Mouse (Mus musculus) heart, postnatal 25 days (tissue): ENCODE measurements around the gene Sesn2. TPM values are rescaled to one million over a fixed set of nuclear protein-coding genes. Genes with fewer than 3 reads are reported as not detected.
"Not testable (repeated sequence)": the region's sequence is repeated elsewhere in the genome, so short reads cannot be mapped to it uniquely, and the experiment has no call there.

Experiments
- DNase-seq: peaks from one replicate; pipeline ENCODE4 v3.0.0; 2022; ENCODE audit warnings: low spot score
- intact Hi-C: fragments of 180-260 bp; cut with DNase I; formaldehyde crosslinking; loops from one replicate; pipeline ENCODE4 v1.15.1; 2025
- total RNA-seq, 2 experiments: library from RNA; stranded (reverse); gene quantifications; 2 replicates each; pipeline ENCODE4 v1.2.3; 2021

Gene Sesn2
- total RNA-seq, 2 experiments from 2014 or later: 2.5 to 3.3 TPM

DNA sequence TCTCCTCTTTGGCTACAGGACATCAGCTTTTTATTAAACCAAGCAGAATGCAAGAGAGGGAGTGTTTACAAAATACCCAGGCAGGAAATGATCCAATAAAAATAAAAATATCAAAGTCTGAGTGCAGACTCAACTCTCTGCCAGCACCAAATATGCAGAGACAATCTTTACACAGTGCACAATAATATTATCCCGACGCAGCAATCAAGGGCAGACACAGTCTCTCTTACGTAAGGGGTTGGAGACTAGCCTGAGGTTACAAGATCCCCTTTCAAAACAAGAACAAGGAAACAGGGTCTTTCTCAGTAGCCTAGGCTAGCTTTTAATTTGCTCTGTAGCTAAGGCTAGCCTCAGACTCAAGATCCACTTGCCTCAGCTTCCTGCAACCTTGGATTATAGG is 21.8 kb downstream of the Sesn2 start:
- intact Hi-C loops: no loop called here
- DNase-seq: no peak

DNA sequence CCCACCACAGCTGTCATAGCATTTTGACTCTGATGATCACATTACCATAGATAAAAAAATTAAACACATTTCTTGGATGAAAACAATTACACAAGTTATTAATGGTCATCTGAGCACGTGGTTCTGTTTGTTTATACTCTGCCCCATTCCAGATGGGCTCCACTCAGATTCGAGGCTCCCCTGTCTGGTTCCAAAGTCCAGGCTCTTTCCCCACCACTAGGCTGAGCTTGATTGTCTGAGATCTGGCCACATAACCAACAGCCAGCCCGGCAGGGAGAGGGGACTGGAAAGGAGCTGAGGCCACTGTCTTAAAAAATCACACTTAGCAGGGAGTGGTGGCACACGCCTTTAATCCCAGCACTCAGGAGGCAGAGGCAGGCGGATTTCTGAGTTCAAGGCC is 25.5 kb downstream of the Sesn2 start:
- no peak for DNase-seq
- intact Hi-C loops: no loop called here

DNA sequence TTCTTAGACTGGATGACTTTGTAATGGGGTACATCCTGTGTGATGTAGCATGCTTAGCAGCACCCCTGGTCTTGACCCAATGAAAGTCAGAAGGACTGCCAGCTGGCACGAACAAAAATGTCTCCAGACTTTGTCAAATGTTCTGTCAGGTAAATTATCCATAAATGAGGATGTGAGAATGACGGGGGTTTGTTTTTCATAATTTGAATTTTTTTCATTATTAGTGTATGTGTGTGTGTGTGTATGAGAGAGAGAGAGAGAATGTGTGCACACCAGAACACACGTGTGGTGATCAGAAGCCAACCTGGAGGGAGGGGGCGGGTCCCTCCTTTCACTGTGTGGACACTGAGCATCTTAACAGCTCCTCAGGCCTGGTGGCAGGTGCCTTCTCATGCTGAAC is 26.1 kb downstream of the Sesn2 start:
- DNase-seq: no peak
- intact Hi-C loops: no loop called here

DNA sequence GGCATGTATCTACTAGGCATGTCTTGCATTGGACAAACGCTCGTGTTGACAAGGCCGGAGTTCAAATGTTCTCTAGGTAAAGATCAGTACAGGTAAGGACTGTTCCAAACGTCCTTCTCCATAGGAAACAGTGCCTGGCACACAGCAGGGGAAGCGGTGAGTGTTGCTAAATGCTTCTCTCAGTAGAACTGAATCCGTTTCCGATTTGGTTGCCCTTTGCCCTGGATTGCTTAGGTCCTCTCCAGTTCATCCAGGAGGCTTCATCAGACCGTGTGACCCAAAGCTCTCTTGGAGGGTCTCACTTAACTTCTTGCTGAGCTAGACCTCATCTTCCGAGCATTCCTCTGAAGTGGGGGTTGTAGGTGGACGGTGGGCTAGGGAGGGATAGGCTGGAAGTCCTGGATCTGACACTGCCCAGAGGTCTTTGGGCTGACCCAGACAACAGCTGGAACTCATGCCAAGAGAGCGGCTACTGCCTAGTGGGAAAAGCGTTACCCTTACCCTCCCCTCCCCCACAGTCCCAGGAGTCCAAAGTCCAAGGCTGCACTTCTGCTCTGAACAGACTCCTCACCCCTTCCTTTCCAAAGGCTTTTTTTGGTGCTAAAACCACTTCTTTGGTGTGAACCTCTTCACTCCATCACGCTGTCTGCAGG is 27.2 kb downstream of the Sesn2 start:
- intact Hi-C loops: no loop called here
- no peak for DNase-seq

DNA sequence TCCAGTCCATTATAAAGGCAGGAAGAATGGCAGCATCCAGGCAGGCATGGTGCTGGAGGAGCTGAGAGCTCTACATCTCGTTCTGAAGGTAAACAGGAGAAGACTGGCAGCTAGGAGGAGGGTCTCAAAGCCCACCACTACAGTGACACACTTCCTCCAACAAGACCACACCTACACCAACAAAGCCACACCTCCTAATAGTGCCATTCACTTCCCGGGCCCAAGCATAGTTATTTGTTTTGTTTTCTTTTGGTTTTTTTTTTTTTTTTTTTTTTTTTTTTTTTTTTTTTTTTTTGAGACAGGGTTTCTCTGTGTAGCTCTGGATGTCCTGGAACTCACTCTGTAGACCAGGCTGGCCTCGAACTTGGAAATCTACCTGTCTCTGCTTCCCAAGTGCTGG is 28.2 kb downstream of the Sesn2 start:
- intact Hi-C loops, DNase-seq: not testable (repeated sequence)

DNA sequence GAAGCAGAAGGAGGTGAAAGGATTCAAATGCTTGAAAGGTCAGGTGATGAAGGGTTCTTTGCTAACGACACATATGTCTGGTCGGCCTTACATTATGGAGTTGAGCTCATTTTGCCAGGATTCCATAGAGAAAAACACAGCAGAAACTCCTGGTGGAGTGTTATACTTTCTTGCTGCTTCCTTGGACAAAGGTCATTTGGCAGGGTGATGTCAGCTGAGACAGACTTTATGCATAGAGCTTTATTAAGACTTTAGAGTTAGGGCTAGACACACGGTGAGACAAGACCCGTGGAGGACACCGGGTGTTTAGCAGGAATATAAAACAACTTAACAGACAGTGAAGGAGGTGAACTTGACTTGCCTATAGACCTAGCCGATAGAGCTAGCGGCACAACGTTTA is 32.5 kb downstream of the Sesn2 start:
- no peak for DNase-seq
- intact Hi-C loops: no loop called here

DNA sequence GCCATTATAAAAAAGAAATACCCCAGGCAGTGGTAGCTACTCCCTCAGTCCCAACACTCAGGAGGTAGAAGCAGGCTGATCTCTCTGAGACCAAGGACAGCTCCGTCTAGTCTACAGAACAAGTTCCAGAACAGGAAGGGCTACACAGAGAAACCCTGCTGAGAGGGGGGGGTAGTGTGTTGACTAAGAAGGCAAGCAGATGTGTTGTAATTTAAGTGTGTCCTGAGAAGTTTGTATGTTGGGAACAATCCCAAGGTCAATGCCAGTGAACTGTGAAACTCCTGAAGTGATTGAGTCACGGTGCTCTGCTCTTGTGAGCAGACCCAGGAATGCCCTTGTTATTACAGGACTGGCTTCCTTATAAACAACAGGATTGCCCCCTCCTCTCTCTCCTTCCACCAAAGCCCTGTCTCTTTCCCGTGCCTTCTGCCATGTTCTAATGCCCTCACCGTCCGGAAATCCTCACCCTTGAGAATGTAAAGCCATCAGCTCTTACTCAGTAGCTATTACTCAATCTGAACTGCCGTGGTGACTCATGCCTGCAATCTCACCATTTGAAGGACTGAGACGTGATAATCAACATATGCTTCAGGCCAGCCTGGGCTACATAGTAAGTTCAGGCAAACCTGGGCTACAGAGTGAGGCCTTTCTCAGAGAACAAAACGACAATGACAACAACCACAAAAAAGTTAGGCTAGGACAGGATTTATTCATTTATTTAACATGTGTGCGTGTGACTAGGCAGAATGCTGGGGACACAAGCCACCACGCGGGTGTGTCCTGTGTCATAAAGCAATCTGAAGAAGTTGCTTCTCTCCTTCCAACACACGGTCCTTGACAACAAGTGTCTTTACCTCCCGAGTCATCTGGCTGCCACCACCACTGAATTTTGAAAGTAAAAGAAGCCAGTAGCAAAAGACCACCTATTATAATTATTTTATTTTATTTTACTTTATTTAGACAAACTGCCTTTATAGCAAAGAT is 34.1 kb downstream of the Sesn2 start:
- no peak for DNase-seq
- intact Hi-C loops: no loop called here

DNA sequence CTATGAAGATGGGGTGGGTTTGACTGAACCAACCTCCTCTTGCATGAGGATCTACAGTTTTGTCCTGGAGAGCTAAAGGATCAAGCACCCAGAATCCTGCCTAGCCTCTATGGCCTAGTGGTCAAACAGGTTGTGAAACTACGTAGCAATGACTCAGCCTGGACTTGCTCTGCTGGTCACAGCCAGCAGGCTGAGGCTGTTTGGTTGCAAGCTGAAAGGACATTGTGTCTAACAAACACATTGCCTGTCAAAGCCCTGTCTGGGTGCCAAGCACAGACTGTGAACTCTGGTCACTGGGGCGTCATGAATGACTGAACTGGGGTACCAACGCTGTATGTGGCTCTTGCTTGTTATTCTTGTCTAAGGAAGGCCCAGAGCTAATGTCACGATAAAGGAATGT is 35.7 kb downstream of the Sesn2 start:
- intact Hi-C loops: no loop called here
- no peak for DNase-seq

DNA sequence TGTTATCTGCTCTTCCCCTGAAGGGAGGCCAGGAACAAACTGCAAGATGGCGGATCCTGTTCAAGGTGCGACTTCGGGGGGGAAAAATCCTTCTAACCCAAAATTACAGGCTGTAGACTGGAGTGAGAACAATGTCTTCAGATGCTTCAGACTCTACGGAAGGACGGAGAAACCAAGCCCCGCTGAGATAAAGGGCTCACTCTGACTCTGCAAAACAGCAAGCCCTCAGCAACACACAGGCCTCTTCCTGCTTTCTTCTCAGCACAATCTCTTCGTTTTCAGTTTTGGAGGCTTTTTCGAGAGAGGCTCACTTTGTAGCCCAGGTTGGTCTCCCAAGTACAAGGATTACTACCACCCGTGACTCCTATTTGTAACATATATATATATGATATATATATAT is 36.9 kb downstream of the Sesn2 start:
- no peak for DNase-seq
- intact Hi-C loops: no loop called here

DNA sequence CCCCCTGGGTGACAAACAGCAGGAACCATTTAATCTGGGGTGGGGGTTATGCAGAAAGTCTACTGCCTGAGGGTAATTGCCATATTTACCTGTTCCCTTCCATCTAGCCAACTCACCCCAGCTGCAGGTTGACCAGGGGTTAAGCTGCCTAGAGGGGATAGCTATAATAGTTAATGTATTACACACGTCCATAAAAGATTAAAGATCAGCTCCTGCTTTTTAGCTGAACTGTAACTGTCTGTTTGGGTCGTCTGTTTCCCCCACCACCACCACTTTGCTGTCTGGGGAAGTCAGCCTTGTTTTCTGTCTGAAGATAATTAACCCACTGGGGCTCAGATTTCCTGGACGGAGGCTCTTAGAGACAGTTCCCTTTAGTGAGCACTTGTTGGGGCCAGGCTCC is 40.4 kb downstream of the Sesn2 start:
- DNase-seq: no peak
- intact Hi-C loops: no loop called here

DNA sequence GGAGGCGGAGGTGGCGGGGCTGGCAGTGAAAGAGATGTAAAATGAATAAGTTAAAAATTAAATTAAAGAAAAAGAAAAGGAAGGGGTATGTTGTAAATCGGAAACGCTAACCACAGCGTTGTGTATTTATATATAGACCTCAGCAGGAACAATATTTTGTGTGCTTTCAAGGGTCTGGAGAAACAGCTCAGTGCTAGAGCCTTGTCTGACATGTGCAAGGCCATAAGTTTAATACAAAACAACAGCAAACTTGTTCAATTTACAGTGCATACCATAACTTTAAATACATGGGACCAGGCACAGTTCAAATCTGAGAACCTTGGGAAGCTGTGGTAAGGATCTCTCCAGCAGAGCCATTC is 46.1 kb downstream of the Sesn2 start:
- DNase-seq: no peak
- intact Hi-C loops: loop anchor here (5.0 kb wide), 1 partner anchor 42 kb away; the partner anchor contains the start of gene Phactr4

DNA sequence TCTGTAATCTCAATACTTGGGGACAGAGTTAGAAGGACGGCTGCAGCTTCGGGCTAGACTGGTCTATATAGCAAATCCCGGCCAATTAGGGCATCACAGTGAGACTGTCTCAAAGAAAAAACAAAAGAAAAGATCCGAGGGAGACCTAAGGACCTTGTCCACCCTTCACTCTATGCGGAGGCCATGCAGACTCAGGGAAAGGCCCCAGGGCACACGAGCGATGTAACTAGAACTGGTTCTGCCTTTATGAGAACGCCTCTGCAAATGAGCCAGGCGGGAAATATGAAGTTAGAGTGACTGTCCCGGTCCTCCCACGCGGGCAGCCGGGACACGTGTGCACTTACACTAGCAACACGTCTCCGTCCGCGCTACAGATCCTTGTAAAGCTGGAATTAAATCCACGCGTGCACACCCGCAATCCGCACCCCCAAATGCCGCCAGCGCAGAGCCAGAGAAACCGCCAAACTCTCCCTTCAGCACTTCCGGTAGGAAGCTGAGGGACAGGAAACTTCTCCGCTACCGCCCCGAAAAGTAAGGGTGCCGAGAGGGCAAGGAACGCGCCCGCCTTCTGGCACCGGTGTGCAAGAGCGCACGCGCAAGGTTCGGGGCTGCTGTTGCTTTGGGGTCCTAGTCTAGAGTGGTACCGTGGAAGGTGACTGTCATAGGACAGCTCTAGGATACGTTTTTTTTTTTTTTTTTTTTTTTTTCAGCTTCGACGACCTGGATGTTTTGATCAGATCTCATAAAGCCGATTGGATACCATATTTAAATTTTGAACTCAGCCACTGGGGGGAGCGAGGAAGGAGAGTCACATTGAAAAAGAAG is 46.7 kb downstream of the Sesn2 start, which contains the start of gene Med18:
TSS of gene Med18 (minus strand) at position 492 of the 825 bp plus-strand sequence.
- peak; percentile 87 for DNase-seq
- intact Hi-C loops: loop anchor here (5.0 kb wide), 1 partner anchor 41 kb away; the partner anchor contains the start of gene Phactr4

DNA sequence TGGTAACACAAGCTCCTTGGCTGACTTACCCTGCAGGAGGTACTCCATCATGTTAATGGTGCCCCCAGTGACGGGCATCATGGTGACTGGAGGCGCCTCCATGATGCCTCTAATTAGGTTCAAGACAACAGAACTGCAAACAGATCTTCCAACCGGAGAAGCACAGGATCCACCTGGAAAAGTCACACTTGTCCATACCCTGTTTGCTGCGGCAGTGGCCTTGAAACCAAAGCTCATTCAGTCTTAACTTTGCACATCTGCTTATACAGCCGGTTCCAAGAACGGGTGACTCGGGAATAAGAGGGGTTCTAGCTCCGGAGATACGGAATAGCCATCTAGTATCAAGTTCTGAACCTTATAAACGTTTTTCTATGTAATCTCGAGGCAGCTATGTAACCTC is 47.5 kb downstream of the Sesn2 start:
- intact Hi-C loops: loop anchor here (5.0 kb wide), 1 partner anchor 41 kb away; the partner anchor contains the start of gene Phactr4
- DNase-seq: no peak

DNA sequence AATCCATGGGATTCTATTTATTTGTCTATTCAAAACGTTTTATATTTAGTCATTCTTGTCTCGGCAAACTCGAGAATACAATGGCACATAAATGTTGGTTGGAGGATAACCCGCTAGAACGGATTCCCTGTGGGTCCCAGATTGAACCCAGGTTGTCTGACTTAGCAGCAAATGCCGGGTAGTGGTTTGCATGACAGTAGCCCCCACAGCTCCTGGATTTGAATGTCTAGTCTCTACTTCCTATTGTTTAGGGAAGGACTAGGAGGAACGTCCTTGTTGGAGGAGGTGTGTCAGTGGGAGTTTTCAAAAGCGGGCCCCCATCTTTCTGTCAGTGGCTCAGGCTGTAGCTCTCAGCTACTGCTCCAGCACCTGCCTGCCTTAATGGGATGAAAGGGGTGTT is 50.1 kb downstream of the Sesn2 start:
- no peak for DNase-seq
- intact Hi-C loops: loop anchor here (5.0 kb wide), 1 partner anchor 38 kb away; the partner anchor contains the start of gene Phactr4

DNA sequence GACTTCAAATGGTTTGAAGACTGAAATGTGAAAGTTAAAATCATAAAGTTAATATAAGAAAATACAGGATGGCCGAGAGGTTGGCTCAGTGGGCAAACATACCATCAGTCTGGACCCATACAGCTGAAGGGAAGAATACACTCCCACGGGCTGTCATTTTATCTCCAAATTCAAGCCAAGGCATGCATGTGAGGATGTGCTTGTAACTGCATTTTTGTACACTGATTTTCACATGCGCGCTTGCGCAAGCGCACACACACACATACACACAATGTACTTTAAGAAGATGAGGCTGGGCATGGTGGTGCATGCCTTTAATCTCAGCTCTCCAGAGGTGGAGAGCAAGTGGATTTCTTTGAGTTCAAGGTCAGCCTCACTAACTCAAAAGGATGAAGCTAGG is 54.7 kb downstream of the Sesn2 start:
- intact Hi-C loops: no loop called here
- no peak for DNase-seq

DNA sequence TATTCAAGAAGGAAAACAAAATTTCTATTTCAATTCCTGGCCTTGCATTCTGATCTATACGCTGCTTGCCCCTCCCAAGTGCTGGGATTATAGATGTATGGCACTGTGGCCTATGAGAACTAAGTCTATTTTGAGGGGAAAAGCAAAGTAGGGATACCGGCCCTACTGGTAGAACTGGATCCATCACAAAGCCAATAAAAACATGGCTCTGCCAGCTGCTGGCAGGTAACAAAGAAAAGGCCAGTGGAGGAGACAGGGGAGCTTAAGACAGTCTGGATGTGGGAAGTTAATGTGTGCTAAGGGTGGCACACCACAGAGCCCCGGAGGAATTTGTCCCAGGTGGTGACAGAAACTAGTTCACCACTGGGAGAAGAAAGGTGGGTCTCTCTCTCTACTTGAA is 55.2 kb downstream of the Sesn2 start:
- DNase-seq: no peak
- intact Hi-C loops: no loop called here

DNA sequence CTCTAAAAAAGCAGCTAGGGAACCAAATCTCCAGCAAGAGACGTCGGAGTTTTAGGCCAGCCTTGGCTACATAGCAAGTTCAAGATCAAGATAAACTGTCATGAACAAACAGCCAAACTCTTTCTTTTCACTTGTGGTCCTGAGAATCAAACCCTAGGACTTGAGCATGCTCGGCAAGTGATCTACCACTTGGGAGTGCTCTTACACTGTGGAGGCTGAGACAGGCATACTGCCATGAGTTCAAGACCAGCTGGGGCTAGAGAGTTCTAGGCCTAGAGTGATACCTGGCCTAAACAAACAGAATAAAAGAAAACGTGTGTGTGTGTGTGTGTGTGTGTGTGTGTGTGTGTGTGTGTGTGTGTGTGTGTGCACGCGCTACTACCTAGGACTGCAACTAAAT is 56.1 kb downstream of the Sesn2 start:
- intact Hi-C loops: no loop called here
- no peak for DNase-seq

DNA sequence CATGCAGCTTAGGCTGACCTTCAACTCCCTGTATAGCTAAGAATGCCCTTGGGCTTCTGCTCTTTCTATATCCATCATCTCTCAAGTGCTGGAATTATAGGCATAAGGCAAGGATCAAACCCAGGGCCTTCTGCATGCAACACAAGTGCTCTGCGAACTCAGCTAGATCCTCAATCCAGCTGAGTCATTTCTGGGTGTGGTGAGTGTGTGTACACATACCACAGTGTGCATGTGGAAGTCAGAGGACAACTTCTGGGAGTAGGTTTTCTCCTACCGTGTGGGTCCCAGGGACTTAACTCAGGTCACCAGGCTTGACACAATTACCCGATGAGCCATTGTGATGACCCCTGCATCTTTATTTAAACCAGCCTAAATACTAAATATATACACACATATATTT is 60.5 kb downstream of the Sesn2 start:
- no peak for DNase-seq
- intact Hi-C loops: no loop called here

DNA sequence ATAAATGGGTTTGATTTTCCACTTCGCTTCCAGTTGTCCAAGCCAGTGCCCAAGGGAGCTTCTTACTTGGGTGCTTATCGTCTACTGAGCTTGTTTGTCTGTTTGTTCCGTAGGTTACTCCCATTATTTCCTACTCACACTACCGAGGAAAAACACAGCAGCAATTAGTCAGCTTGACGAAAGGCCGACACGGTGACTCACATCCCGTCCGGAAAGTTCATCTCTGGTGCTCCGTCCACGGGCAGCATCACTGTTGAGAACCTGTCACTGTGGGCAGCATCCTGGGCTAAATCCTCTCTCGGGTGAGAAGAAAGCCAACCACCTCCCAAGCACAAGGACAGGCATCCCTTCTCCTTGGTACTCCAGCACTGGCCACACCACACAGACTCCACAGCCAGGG is 64.2 kb downstream of the Sesn2 start:
- no peak for DNase-seq

DNA sequence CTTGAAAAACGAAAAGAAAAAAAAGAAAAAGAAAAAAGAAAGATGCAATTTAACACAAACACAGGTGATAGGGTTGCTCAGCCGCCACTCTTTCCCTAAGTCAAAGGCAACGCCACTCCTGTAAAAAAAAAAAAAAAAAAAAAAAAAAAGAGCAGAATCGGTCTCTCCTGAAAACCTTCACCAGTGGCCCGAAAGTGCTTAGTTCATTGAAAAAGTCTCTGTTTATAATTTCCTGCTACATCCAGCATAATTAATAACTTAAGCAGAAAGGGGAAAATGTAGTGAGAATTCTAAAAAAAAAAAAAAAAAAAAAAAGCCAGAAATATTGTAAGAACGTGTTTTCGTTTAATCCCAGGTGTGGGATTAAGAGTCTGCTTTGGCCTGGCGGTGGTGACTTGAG is 65.8 kb downstream of the Sesn2 start:
- no peak for DNase-seq

More for the DNA sequence above, 64.2 kb downstream of the Sesn2 start:
- intact Hi-C loops: no loop called here

More for the DNA sequence above, 65.8 kb downstream of the Sesn2 start:
- intact Hi-C loops: no loop called here
